In the genomic region with DNA sequence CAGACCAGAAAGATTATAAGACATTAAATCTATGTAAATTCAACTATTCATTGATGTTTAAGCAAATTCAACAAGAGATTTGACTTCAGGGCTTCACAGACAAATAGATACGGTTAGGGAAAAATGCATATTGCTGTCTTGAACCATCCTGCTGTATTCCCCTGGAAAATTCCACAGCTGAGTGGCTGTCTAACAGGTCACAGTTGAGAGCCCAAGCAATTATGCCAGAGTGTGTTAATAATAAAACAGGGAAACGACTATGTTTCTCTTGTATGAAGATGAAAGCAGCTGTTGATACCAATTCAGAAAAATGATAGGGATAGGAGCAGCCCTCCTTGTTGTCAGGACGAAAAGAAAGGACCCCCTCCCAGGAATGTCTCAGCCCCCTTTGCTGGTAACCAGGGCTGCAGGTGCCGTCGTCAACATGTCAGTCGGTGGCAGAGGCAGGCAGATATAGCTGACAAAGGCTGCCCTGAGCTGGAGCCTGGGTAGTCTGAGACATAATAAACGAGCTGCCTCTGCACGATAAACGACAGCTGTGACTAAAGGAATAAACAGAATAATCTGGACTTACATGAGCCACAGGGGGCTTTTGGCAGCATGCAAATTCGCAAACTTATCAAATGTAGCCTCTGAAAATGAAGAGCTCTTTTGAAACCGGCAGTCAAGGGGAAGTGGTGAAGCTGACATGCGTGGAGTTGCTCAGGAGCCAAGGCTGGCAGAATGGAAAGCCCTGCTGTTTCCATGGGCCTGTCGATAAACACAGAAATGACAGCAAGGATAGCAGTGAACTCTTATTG, we compare ENCODE assay signal across 8 mouse cellular contexts.
A peak's percentile ranks its signal among the peaks of the same experiment; 100 is the strongest.
DNase-seq lines count a peak whose midpoint lies in the region; ATAC-seq lines count a peak whose summit lies in the region.
"Had no signal": no experiment of that assay in that cellular context is flagged by ENCODE, and none has a peak within 500 bp of the region (broad histone marks: within the 10 kb centered on the region; RNA-seq: fewer than 3 reads in every experiment).

No protein-coding gene starts in this region.

- H3K9ac ChIP-seq in hindbrain, embryonic 11.5 days (ENCODE audit: low read depth, low read length): no peak overlapping the region
- H3K9ac ChIP-seq in neural tube, embryonic 12.5 days: no peak overlapping the region

- H3K4me1 ChIP-seq in hindbrain, embryonic 11.5 days (replicated peaks; ENCODE audit: control insufficient read depth, insufficient read depth, low read length): no peaks in the 10 kb centered on the region
- 0 out of 2 replicates have a peak, but pooled peaks cover 5% of the 10 kb centered on the region for H3K4me1 ChIP-seq in neural tube, embryonic 12.5 days

- no peaks in the 10 kb centered on the region for H3K36me3 ChIP-seq in hindbrain, embryonic 11.5 days (ENCODE audit: control insufficient read depth, insufficient read depth, low read length)
- no peaks in the 10 kb centered on the region for H3K36me3 ChIP-seq in neural tube, embryonic 12.5 days

- intact Hi-C loops in left cerebral cortex, postnatal 25 days (cut with DNase I): no loop called here

- H3K4me3 ChIP-seq in hindbrain, embryonic 11.5 days (ENCODE audit: low read depth, low read length): no peak overlapping the region
- no peak overlapping the region for H3K4me3 ChIP-seq in neural tube, embryonic 12.5 days

- H3K27me3 ChIP-seq in hindbrain, embryonic 11.5 days (ENCODE audit: control insufficient read depth, insufficient read depth, low read length): no peaks in the 10 kb centered on the region
- H3K27me3 ChIP-seq in neural tube, embryonic 12.5 days (replicated peaks): no peaks in the 10 kb centered on the region

- ATAC-seq in hindbrain, embryonic 11.5 days (ENCODE audit: low FRiP score): peak; percentile 89
- ATAC-seq in neural tube, embryonic 12.5 days (ENCODE audit: low FRiP score, low read depth): peak; percentile 82
- ATAC-seq in megakaryocyte progenitor cell, adult 5-6 weeks (replicated peaks; ENCODE audit: poor library complexity): no peak

- no peak overlapping the region for H3K27ac ChIP-seq in hindbrain, embryonic 11.5 days (ENCODE audit: low read depth, low read length)
- no peak overlapping the region for H3K27ac ChIP-seq in neural tube, embryonic 12.5 days

- peak; percentile 17 to 24 for DNase-seq in left cerebral cortex, postnatal 25 days (ENCODE audit: low spot score in 2 of 2)
- no peak for DNase-seq in left cerebral cortex, adult 8-10 months (ENCODE audit: low spot score in 2 of 2)
- DNase-seq in hindbrain, embryonic 11.5 days (ENCODE audit: low spot score): peak; percentile 43
- DNase-seq in kidney, postnatal 25 days: peak; percentile 33 to 50
- no peak for DNase-seq in spleen, postnatal 10 days (ENCODE audit: low spot score in 2 of 2)
- DNase-seq: heart, postnatal 10 days had no signal

- WGBS in hindbrain, embryonic 11.5 days: 37% methylated on average over 13 of the region's 13 CpGs
- 32% methylated on average over 13 of the region's 13 CpGs for WGBS in neural tube, embryonic 12.5 days

- no peaks in the 10 kb centered on the region for H3K9me3 ChIP-seq in hindbrain, embryonic 11.5 days (ENCODE audit: control insufficient read depth, low read length)
- no peaks in the 10 kb centered on the region for H3K9me3 ChIP-seq in neural tube, embryonic 12.5 days

- no peak overlapping the region for H3K4me2 ChIP-seq in hindbrain, embryonic 11.5 days (replicated peaks; ENCODE audit: low read depth, low read length)
- H3K4me2 ChIP-seq in neural tube, embryonic 12.5 days (replicated peaks): no peak overlapping the region; the same call in 1 of the 2 replicates

Comparison
In these comparisons a context has a peak if more than half of its experiments do, and no peak if none do; other contexts are left out.
1. DNase-seq: peak in left cerebral cortex, postnatal 25 days (2 of 2), hindbrain, embryonic 11.5 days (single experiment) and kidney, postnatal 25 days (2 of 2); none in left cerebral cortex, adult 8-10 months (0 of 2) and spleen, postnatal 10 days (0 of 2).